In genomic region chr11:87817443-87817773, GRCm38 (mm10) we compare ENCODE assay signal across 8 mouse cellular contexts. TPM values are rescaled to one million over a fixed set of nuclear protein-coding genes. Genes with fewer than 3 reads are reported as not detected.
A peak's percentile ranks its signal among the peaks of the same experiment; 100 is the strongest.
DNase-seq lines count a peak whose midpoint lies in the region; ATAC-seq and TF ChIP-seq lines count a peak whose summit lies in the region.

No protein-coding gene starts in this region.

- no peak overlapping the region for H3K27ac ChIP-seq in kidney, embryonic 15.5 days
- no peak overlapping the region for H3K27ac ChIP-seq in kidney, adult 2 months (ENCODE audit: insufficient read depth, low read depth, low read length)
- peak overlapping the region; percentile 66; the same call in 1 of the 2 replicates for H3K27ac ChIP-seq in embryonic facial prominence, embryonic 10.5 days (replicated peaks)
- no peak overlapping the region for H3K27ac ChIP-seq in intestine, embryonic 14.5 days (ENCODE audit: low read depth)

- H3K79me2 ChIP-seq in myocyte (ENCODE audit: control insufficient read depth, insufficient read depth), result no peaks in the 10 kb centered on the region

- no peak for DNase-seq in kidney, adult 2 months
- no peak for DNase-seq in embryonic facial prominence, embryonic 10.5 days (ENCODE audit: low spot score)
- no peak for DNase-seq in intestine, embryonic 14.5 days (ENCODE audit: low spot score)
- no peak for DNase-seq in urinary bladder, postnatal 4 days (ENCODE audit: low spot score in 2 of 2)
- no peak for DNase-seq in frontal cortex, postnatal 25 days (ENCODE audit: low spot score in 2 of 2)
- no peak for DNase-seq in gastrocnemius, postnatal 25 days

- no peaks in the 10 kb centered on the region for H3K9me3 ChIP-seq in kidney, embryonic 15.5 days (replicated peaks)
- no peaks in the 10 kb centered on the region for H3K9me3 ChIP-seq in embryonic facial prominence, embryonic 10.5 days
- H3K9me3 ChIP-seq in intestine, embryonic 14.5 days (ENCODE audit: control insufficient read depth, low read length), result no peaks in the 10 kb centered on the region

- H3ac ChIP-seq in myocyte (ENCODE audit: control insufficient read depth, insufficient read length), result no peak overlapping the region

- no peak for TF ChIP-seq POLR2A in kidney, adult 2 months (IDR thresholded peaks at IDR 0.05; ENCODE audit: low read depth, low read length)
- TF ChIP-seq POLR2A in myocyte (IDR thresholded peaks at IDR 0.05; ENCODE audit: insufficient read length, low read depth), result no peak

- WGBS in kidney, embryonic 15.5 days, result 28% methylated on average over 4 of the region's 4 CpGs
- 29% methylated on average over 4 of the region's 4 CpGs for WGBS in kidney, adult 2 months
- WGBS in embryonic facial prominence, embryonic 10.5 days, result 28% methylated on average over 4 of the region's 4 CpGs
- WGBS in intestine, embryonic 14.5 days, result 35% methylated on average over 4 of the region's 4 CpGs

- H3K36me3 ChIP-seq in kidney, embryonic 15.5 days, result no peaks in the 10 kb centered on the region
- no peaks in the 10 kb centered on the region for H3K36me3 ChIP-seq in kidney, adult 2 months (ENCODE audit: control insufficient read depth, insufficient read depth, low read length)
- no peaks in the 10 kb centered on the region for H3K36me3 ChIP-seq in embryonic facial prominence, embryonic 10.5 days (replicated peaks)
- H3K36me3 ChIP-seq in intestine, embryonic 14.5 days (ENCODE audit: control insufficient read depth, insufficient read depth, low read length), result no peaks in the 10 kb centered on the region
- no peaks in the 10 kb centered on the region for H3K36me3 ChIP-seq in myocyte (ENCODE audit: control insufficient read depth, insufficient read depth)

- H3K27me3 ChIP-seq in kidney, embryonic 15.5 days, result peaks cover 22% of the 10 kb centered on the region
- no peaks in the 10 kb centered on the region for H3K27me3 ChIP-seq in kidney, adult 2 months (replicated peaks; ENCODE audit: control insufficient read depth, insufficient read depth, low read length)
- H3K27me3 ChIP-seq in embryonic facial prominence, embryonic 10.5 days (replicated peaks; ENCODE audit: low read depth, poor library complexity, severe bottlenecking), result peaks cover 28% of the 10 kb centered on the region
- 0 out of 2 replicates have a peak, but pooled peaks cover 4% of the 10 kb centered on the region for H3K27me3 ChIP-seq in intestine, embryonic 14.5 days (replicated peaks; ENCODE audit: control insufficient read depth, insufficient read depth, low read length)
- peaks cover 41% of the 10 kb centered on the region for H3K27me3 ChIP-seq in myocyte (ENCODE audit: control insufficient read depth, insufficient read depth, insufficient read length)

- H3K4me2 ChIP-seq in kidney, embryonic 15.5 days, result peak overlapping the region; percentile 69
- peak overlapping the region; percentile 67 for H3K4me2 ChIP-seq in intestine, embryonic 14.5 days (ENCODE audit: low read length)
- peak overlapping the region; percentile 57 for H3K4me2 ChIP-seq in myocyte (ENCODE audit: low read depth)

- H3K4me3 ChIP-seq in kidney, embryonic 15.5 days (replicated peaks), result peak overlapping the region; percentile 40
- no peak overlapping the region for H3K4me3 ChIP-seq in kidney, adult 2 months (ENCODE audit: insufficient read depth, low read depth, low read length)
- H3K4me3 ChIP-seq in embryonic facial prominence, embryonic 10.5 days, result peak overlapping the region; percentile 58
- peak overlapping the region; percentile 31 for H3K4me3 ChIP-seq in intestine, embryonic 14.5 days (ENCODE audit: low read depth, low read length)
- no peak overlapping the region for H3K4me3 ChIP-seq in myocyte

- H3K4me1 ChIP-seq in kidney, embryonic 15.5 days, result peaks cover 7% of the 10 kb centered on the region
- no peaks in the 10 kb centered on the region for H3K4me1 ChIP-seq in kidney, adult 2 months (ENCODE audit: control insufficient read depth, insufficient read depth, low read length)
- H3K4me1 ChIP-seq in embryonic facial prominence, embryonic 10.5 days, result peaks cover 25% of the 10 kb centered on the region
- H3K4me1 ChIP-seq in intestine, embryonic 14.5 days (replicated peaks; ENCODE audit: control insufficient read depth, insufficient read depth, low read length), result no peaks in the 10 kb centered on the region

- ATAC-seq in kidney, embryonic 15.5 days (replicated peaks; ENCODE audit: low FRiP score), result no peak
- no peak for ATAC-seq in intestine, embryonic 14.5 days (replicated peaks; ENCODE audit: low FRiP score, low TSS enrichment, low read depth)

- no peak for TF ChIP-seq CTCF in kidney, adult 2 months (conservative IDR thresholded peaks at IDR 0.05; ENCODE audit: insufficient read depth, insufficient read length, low read depth, low read length)

- H3K9ac ChIP-seq in kidney, embryonic 15.5 days, result 0 out of 2 replicates have a peak overlapping the region, but pooled peaks have one; percentile 11
- no peak overlapping the region for H3K9ac ChIP-seq in intestine, embryonic 14.5 days (ENCODE audit: low read length)

TF ChIP-seq in myocyte, 11 proteins besides CTCF, POLR2A, EP300 and RAD21:
- no peak for TF ChIP-seq MAX (IDR thresholded peaks at IDR 0.05; ENCODE audit: low read depth)

RNA-seq across cellular contexts. Expression of gene Lpo, which starts 10.7 kb away (rescaled TPM):
- polyA plus RNA-seq in kidney, embryonic 15.5 days (2015; fragmentation: Nextera tagmentation; extraction: Ambion mirVana), result 0.44 TPM in 1 of 2 replicates, not detected in the other
- polyA plus RNA-seq in kidney, adult 2 months (2012; rRNA removed), result 0.22 and 0.50 TPM in 2 replicates
- polyA plus RNA-seq in embryonic facial prominence, embryonic 10.5 days (2016; fragmentation: Nextera tagmentation; extraction: Ambion mirVana), result 0.25 TPM in 2 replicates
- 0.08 TPM in 1 of 2 replicates, not detected in the other for polyA plus RNA-seq in intestine, embryonic 14.5 days (2014; fragmentation: Nextera tagmentation; extraction: Ambion mirVana)
- not detected for polyA plus RNA-seq in myocyte (2012; fragmentation: generic; extraction: Trizol)
- total RNA-seq in gastrocnemius, postnatal 25 days (2021), result not detected

RNA-seq across cellular contexts. Expression of gene Mpo, which starts 24.0 kb away (rescaled TPM):
- 4.2 and 5.7 TPM in 2 replicates for polyA plus RNA-seq in kidney, embryonic 15.5 days (2015; fragmentation: Nextera tagmentation; extraction: Ambion mirVana)
- 0.05 TPM in 1 of 2 replicates, not detected in the other for polyA plus RNA-seq in kidney, adult 2 months (2012; rRNA removed)
- 5.2 and 6.3 TPM in 2 replicates for polyA plus RNA-seq in embryonic facial prominence, embryonic 10.5 days (2016; fragmentation: Nextera tagmentation; extraction: Ambion mirVana)
- polyA plus RNA-seq in intestine, embryonic 14.5 days (2014; fragmentation: Nextera tagmentation; extraction: Ambion mirVana), result 1.7 TPM in 2 replicates
- polyA plus RNA-seq in myocyte (2012; fragmentation: generic; extraction: Trizol), result not detected
- total RNA-seq in gastrocnemius, postnatal 25 days (2021), result not detected

RNA-seq across cellular contexts. Expression of gene Mks1, which starts 35.6 kb away (rescaled TPM):
- 16.9 and 18.7 TPM in 2 replicates for polyA plus RNA-seq in kidney, embryonic 15.5 days (2015; fragmentation: Nextera tagmentation; extraction: Ambion mirVana)
- 9.6 and 11.3 TPM in 2 replicates for polyA plus RNA-seq in kidney, adult 2 months (2012; rRNA removed)
- polyA plus RNA-seq in embryonic facial prominence, embryonic 10.5 days (2016; fragmentation: Nextera tagmentation; extraction: Ambion mirVana), result 18.4 and 18.7 TPM in 2 replicates
- 14.0 and 15.2 TPM in 2 replicates for polyA plus RNA-seq in intestine, embryonic 14.5 days (2014; fragmentation: Nextera tagmentation; extraction: Ambion mirVana)
- 6.6 TPM for polyA plus RNA-seq in myocyte (2012; fragmentation: generic; extraction: Trizol)
- total RNA-seq in gastrocnemius, postnatal 25 days (2021), result 1 to 10 TPM; 1.2 to 1.5 TPM

RNA-seq across cellular contexts. Expression of gene Tspoap1, which starts 57.1 kb away (rescaled TPM):
- 4.4 and 5.1 TPM in 2 replicates for polyA plus RNA-seq in kidney, embryonic 15.5 days (2015; fragmentation: Nextera tagmentation; extraction: Ambion mirVana)
- 3.1 and 4.2 TPM in 2 replicates for polyA plus RNA-seq in kidney, adult 2 months (2012; rRNA removed)
- polyA plus RNA-seq in embryonic facial prominence, embryonic 10.5 days (2016; fragmentation: Nextera tagmentation; extraction: Ambion mirVana), result 4.0 and 7.0 TPM in 2 replicates
- polyA plus RNA-seq in intestine, embryonic 14.5 days (2014; fragmentation: Nextera tagmentation; extraction: Ambion mirVana), result 2.5 and 3.7 TPM in 2 replicates
- polyA plus RNA-seq in myocyte (2012; fragmentation: generic; extraction: Trizol), result 0.04 TPM
- under 1 TPM in 1 of 2 experiments, not detected in 1; 0.08 TPM for total RNA-seq in gastrocnemius, postnatal 25 days (2021)

RNA-seq across cellular contexts. Expression of gene Epx, which starts 57.9 kb away (rescaled TPM):
- polyA plus RNA-seq in kidney, embryonic 15.5 days (2015; fragmentation: Nextera tagmentation; extraction: Ambion mirVana), result 0.47 and 0.53 TPM in 2 replicates
- not detected in 2 replicates for polyA plus RNA-seq in kidney, adult 2 months (2012; rRNA removed)
- not detected in 2 replicates for polyA plus RNA-seq in embryonic facial prominence, embryonic 10.5 days (2016; fragmentation: Nextera tagmentation; extraction: Ambion mirVana)
- polyA plus RNA-seq in intestine, embryonic 14.5 days (2014; fragmentation: Nextera tagmentation; extraction: Ambion mirVana), result 0.17 and 0.46 TPM in 2 replicates
- polyA plus RNA-seq in myocyte (2012; fragmentation: generic; extraction: Trizol), result not detected
- not detected for total RNA-seq in gastrocnemius, postnatal 25 days (2021)

Comparison
In these comparisons a context has a peak if more than half of its experiments do, and no peak if none do; other contexts are left out.
1. H3K4me3 ChIP-seq: peak in kidney, embryonic 15.5 days (single experiment), embryonic facial prominence, embryonic 10.5 days (single experiment) and intestine, embryonic 14.5 days (single experiment); none in kidney, adult 2 months (single experiment) and myocyte (single experiment).
2. Peak in every context shown above with its lines, with median percentiles within 50 percentile points of each other: H3K4me2 ChIP-seq.